Mouse (Mus musculus) urinary bladder, adult 2 months (tissue): Measurements from ENCODE around the gene Acaca. TPM values are rescaled to one million over a fixed set of nuclear protein-coding genes. Genes with fewer than 3 reads are reported as not detected.

Experiments used
- polyA plus RNA-seq: library from polyadenylated mRNA; depleted of rRNA; stranded (reverse); fragments of >200 nt; gene quantifications from 2 replicates; pipeline ENCODE4 v1.2.3, GENCODE M21; 2012; rRNA removed

The Acaca gene
- polyA plus RNA-seq, 1 experiment, result 17.6 TPM

Other genes starting within 250 kb of the Acaca start
- gene Ddx52, start 187.6 kb upstream of the Acaca start, polyA plus RNA-seq, result 18.5 and 19.5 TPM in 2 replicates
- gene Synrg, start 165.2 kb upstream of the Acaca start, polyA plus RNA-seq, result 17.5 and 20.4 TPM in 2 replicates
- gene Dusp14, start 60.4 kb upstream of the Acaca start, polyA plus RNA-seq, result 9.1 and 11.7 TPM in 2 replicates
- gene Tada2a, start 72 bp upstream of the Acaca start, polyA plus RNA-seq, result 28.1 and 29.1 TPM in 2 replicates
- not detected in 2 replicates for gene Gm11437, start 37.8 kb downstream of the Acaca start, polyA plus RNA-seq